In genomic region chr12:56534311-56534650, GRCm38 (mm10) we compare ENCODE assay signal across 12 mouse cellular contexts. TPM values are rescaled to one million over a fixed set of nuclear protein-coding genes. Genes with fewer than 3 reads are reported as not detected.
A peak's percentile ranks its signal among the peaks of the same experiment; 100 is the strongest.
DNase-seq lines count a peak whose midpoint lies in the region; ATAC-seq lines count a peak whose summit lies in the region.
"Had no signal": no experiment of that assay in that cellular context is flagged by ENCODE, and none has a peak within 500 bp of the region (broad histone marks: within the 10 kb centered on the region; RNA-seq: fewer than 3 reads in every experiment).

No protein-coding gene starts in this region.

- 1% methylated on average over 24 of the region's 24 CpGs for WGBS in heart, embryonic 16.5 days
- WGBS in embryonic facial prominence, embryonic 13.5 days, result under 1% methylated on average over 24 of the region's 24 CpGs
- WGBS in hindbrain, embryonic 16.5 days, result under 1% methylated on average over 20 of the region's 24 CpGs
- WGBS in midbrain, embryonic 13.5 days, result under 1% methylated on average over 24 of the region's 24 CpGs

- ATAC-seq in heart, embryonic 16.5 days (replicated peaks; ENCODE audit: extremely low read depth, insufficient read depth, low FRiP score), result no peak
- ATAC-seq in embryonic facial prominence, embryonic 13.5 days (ENCODE audit: insufficient number of reproducible peaks, insufficient read depth, low FRiP score, low TSS enrichment, low read depth), result no peak
- no peak; the same call in 1 of the 2 replicates for ATAC-seq in hindbrain, embryonic 16.5 days
- no peak for ATAC-seq in midbrain, embryonic 13.5 days

- intact Hi-C loops in heart, postnatal 10 days (cut with DNase I), result loop anchor here (10.0 kb wide), 2 partner anchors 289 to 1011 kb away; partner anchors contain the start of gene Foxa1
- intact Hi-C loops in left cerebral cortex, postnatal 14 days (cut with DNase I), result loop anchor here (5.0 kb wide), 1 partner anchor 78 kb away; the partner anchor contains the start of gene Nkx2-9

- no peak for DNase-seq in heart, postnatal 10 days
- no peak for DNase-seq in frontal cortex, postnatal 10 days (ENCODE audit: low spot score in 2 of 2)
- DNase-seq in spleen, postnatal 14 days (ENCODE audit: low spot score in 2 of 2), result no peak
- DNase-seq in left cerebral cortex, postnatal 14 days (ENCODE audit: low spot score in 2 of 2), result no peak

- no peaks in the 10 kb centered on the region for H3K36me3 ChIP-seq in heart, embryonic 16.5 days (ENCODE audit: control insufficient read depth, insufficient read depth)
- H3K36me3 ChIP-seq in embryonic facial prominence, embryonic 13.5 days, result no peaks in the 10 kb centered on the region
- no peaks in the 10 kb centered on the region for H3K36me3 ChIP-seq in hindbrain, embryonic 16.5 days (ENCODE audit: control insufficient read depth, insufficient read depth, low read length)
- no peaks in the 10 kb centered on the region for H3K36me3 ChIP-seq in midbrain, embryonic 13.5 days

- peak overlapping the region; percentile 45 for H3K4me2 ChIP-seq in heart, embryonic 16.5 days (ENCODE audit: low read depth, low read length)
- H3K4me2 ChIP-seq in embryonic facial prominence, embryonic 13.5 days, result peak overlapping the region; percentile 57
- peak overlapping the region; percentile 45 for H3K4me2 ChIP-seq in hindbrain, embryonic 16.5 days (ENCODE audit: low read length)
- H3K4me2 ChIP-seq in midbrain, embryonic 13.5 days (replicated peaks), result peak overlapping the region; percentile 41

- H3K9ac ChIP-seq in heart, embryonic 16.5 days (ENCODE audit: low read length), result no peak overlapping the region
- no peak overlapping the region for H3K9ac ChIP-seq in embryonic facial prominence, embryonic 13.5 days
- H3K9ac ChIP-seq in hindbrain, embryonic 16.5 days (ENCODE audit: low read depth, low read length), result no peak overlapping the region
- peak overlapping the region; percentile 64 for H3K9ac ChIP-seq in midbrain, embryonic 13.5 days (replicated peaks)

- H3K27me3 ChIP-seq in heart, embryonic 16.5 days (ENCODE audit: control insufficient read depth, insufficient read depth, low read length), result peaks cover 92% of the 10 kb centered on the region
- H3K27me3 ChIP-seq in embryonic facial prominence, embryonic 13.5 days, result peaks cover 97% of the 10 kb centered on the region
- H3K27me3 ChIP-seq in hindbrain, embryonic 16.5 days (replicated peaks; ENCODE audit: control insufficient read depth, insufficient read depth, low read length), result peaks cover 64% of the 10 kb centered on the region
- H3K27me3 ChIP-seq in midbrain, embryonic 13.5 days, result peaks cover 94% of the 10 kb centered on the region
- H3K27me3 ChIP-seq: CH12.LX had no signal

- peak overlapping the region; percentile 23 for H3K4me3 ChIP-seq in heart, embryonic 16.5 days (ENCODE audit: low read length)
- peak overlapping the region; percentile 37 for H3K4me3 ChIP-seq in embryonic facial prominence, embryonic 13.5 days
- H3K4me3 ChIP-seq in hindbrain, embryonic 16.5 days (ENCODE audit: low read length), result peak overlapping the region; percentile 27
- peak overlapping the region; percentile 37 for H3K4me3 ChIP-seq in midbrain, embryonic 13.5 days (replicated peaks)

- H3K27ac ChIP-seq in heart, embryonic 16.5 days (ENCODE audit: low read length), result no peak overlapping the region
- no peak overlapping the region for H3K27ac ChIP-seq in embryonic facial prominence, embryonic 13.5 days
- no peak overlapping the region for H3K27ac ChIP-seq in hindbrain, embryonic 16.5 days (ENCODE audit: low read depth, low read length)
- peak overlapping the region; percentile 49 for H3K27ac ChIP-seq in midbrain, embryonic 13.5 days

- H3K4me1 ChIP-seq in heart, embryonic 16.5 days (ENCODE audit: control insufficient read depth, insufficient read depth, low read length), result peaks cover 2% of the 10 kb centered on the region; the same call in 1 of the 2 replicates
- H3K4me1 ChIP-seq in embryonic facial prominence, embryonic 13.5 days, result peaks cover 25% of the 10 kb centered on the region
- H3K4me1 ChIP-seq in hindbrain, embryonic 16.5 days (ENCODE audit: control insufficient read depth, insufficient read depth, low read depth, low read length), result peaks cover 8% of the 10 kb centered on the region; the same call in 1 of the 2 replicates
- H3K4me1 ChIP-seq in midbrain, embryonic 13.5 days (replicated peaks), result peaks cover 20% of the 10 kb centered on the region

- H3K9me3 ChIP-seq in heart, embryonic 16.5 days (replicated peaks; ENCODE audit: control insufficient read depth, low read length), result no peaks in the 10 kb centered on the region
- no peaks in the 10 kb centered on the region for H3K9me3 ChIP-seq in embryonic facial prominence, embryonic 13.5 days
- H3K9me3 ChIP-seq in hindbrain, embryonic 16.5 days (ENCODE audit: control insufficient read depth, low read length), result 0 out of 2 replicates have a peak, but pooled peaks cover 2% of the 10 kb centered on the region
- H3K9me3 ChIP-seq in midbrain, embryonic 13.5 days, result no peaks in the 10 kb centered on the region

RNA-seq across cellular contexts. Expression of gene Nkx2-1, which starts 2.4 kb away (rescaled TPM):
- 1.1 and 8.1 TPM in 2 replicates for polyA plus RNA-seq in heart, embryonic 16.5 days (2015; fragmentation: Nextera tagmentation; extraction: Ambion mirVana)
- not detected for total RNA-seq in heart, postnatal 10 days (2021)
- 0.15 TPM in 1 of 2 replicates, not detected in the other for polyA plus RNA-seq in embryonic facial prominence, embryonic 13.5 days (2015; fragmentation: Nextera tagmentation; extraction: Ambion mirVana)
- 0.54 TPM in 1 of 2 replicates, not detected in the other for polyA plus RNA-seq in hindbrain, embryonic 16.5 days (2015; fragmentation: Nextera tagmentation; extraction: Ambion mirVana)
- 6.2 and 9.2 TPM in 2 replicates for polyA plus RNA-seq in midbrain, embryonic 13.5 days (2015; fragmentation: Nextera tagmentation; extraction: Ambion mirVana)
- total RNA-seq in left cerebral cortex, postnatal 14 days (2021), result under 1 TPM; 0.35 to 0.47 TPM
- total RNA-seq: adrenal gland, adult 18-20 months; CH12.LX; common myeloid progenitor, adult 5-6 weeks had no signal
- polyA plus RNA-seq: small intestine, adult 2 months had no signal
